Mouse (Mus musculus): ENCODE data around the gene Dapk2. TPM values are rescaled to one million over a fixed set of nuclear protein-coding genes. Genes with fewer than 3 reads are reported as not detected.

Dapk2 gene
- polyA plus RNA-seq, 1 experiment from 2014 or later: 0.80 TPM

GRCm38 (mm10) chr9:66194003-66194402, 36.0 kb downstream of the Dapk2 start:
- Histone ChIP-seq H3K9ac (no peak overlapping the region), H3K4me2 (replicated peaks) (no peak overlapping the region), H3K4me1 (replicated peaks; ENCODE audit: control insufficient read depth, insufficient read depth, low read length) (no peaks in the 10 kb centered on the region), H3K9me3 (ENCODE audit: control insufficient read depth, low read length) (no peaks in the 10 kb centered on the region), H3K27me3 (ENCODE audit: control insufficient read depth, insufficient read depth, low read length) (no peaks in the 10 kb centered on the region), H3K27ac (no peak overlapping the region), H3K4me3 (replicated peaks; ENCODE audit: low read length) (no peak overlapping the region), H3K36me3 (replicated peaks; ENCODE audit: control insufficient read depth, insufficient read depth) (no peaks in the 10 kb centered on the region)
- WGBS: 88% methylated on average over 3 of the region's 3 CpGs
- ATAC-seq (ENCODE audit: low FRiP score): no peak
- DNase-seq (ENCODE audit: low spot score): no peak

- DNase-seq (ENCODE audit: low spot score) (no peak), ATAC-seq (ENCODE audit: low FRiP score) (no peak)
- H3K4me2 ChIP-seq (replicated peaks): no peak overlapping the region
- no peaks in the 10 kb centered on the region for H3K4me1 ChIP-seq (replicated peaks; ENCODE audit: control insufficient read depth, insufficient read depth, low read length)
- no peaks in the 10 kb centered on the region for H3K36me3 ChIP-seq (replicated peaks; ENCODE audit: control insufficient read depth, insufficient read depth)
- no peak overlapping the region for H3K27ac ChIP-seq
- 89% methylated on average over 3 of the region's 3 CpGs for WGBS
- no peak overlapping the region for H3K9ac ChIP-seq
- no peaks in the 10 kb centered on the region for H3K27me3 ChIP-seq (ENCODE audit: control insufficient read depth, insufficient read depth, low read length)
- no peak overlapping the region for H3K4me3 ChIP-seq (replicated peaks; ENCODE audit: low read length)
- H3K9me3 ChIP-seq (ENCODE audit: control insufficient read depth, low read length): no peaks in the 10 kb centered on the region
Observed at GRCm38 (mm10) chr9:66196561-66196960, 38.5 kb downstream of the Dapk2 start.

GRCm38 (mm10) chr9:66198533-66198932, 40.5 kb downstream of the Dapk2 start:
- Histone ChIP-seq H3K36me3 (replicated peaks; ENCODE audit: control insufficient read depth, insufficient read depth) (no peaks in the 10 kb centered on the region), H3K27ac (no peak overlapping the region), H3K4me3 (replicated peaks; ENCODE audit: low read length) (no peak overlapping the region), H3K9ac (no peak overlapping the region), H3K27me3 (ENCODE audit: control insufficient read depth, insufficient read depth, low read length) (no peaks in the 10 kb centered on the region), H3K4me2 (replicated peaks) (no peak overlapping the region), H3K4me1 (replicated peaks; ENCODE audit: control insufficient read depth, insufficient read depth, low read length) (no peaks in the 10 kb centered on the region), H3K9me3 (ENCODE audit: control insufficient read depth, low read length) (no peaks in the 10 kb centered on the region)
- 90% methylated on average over 1 of the region's 1 CpGs for WGBS
- no peak for DNase-seq (ENCODE audit: low spot score)
- no peak for ATAC-seq (ENCODE audit: low FRiP score)

GRCm38 (mm10) chr9:66199657-66200410, 41.8 kb downstream of the Dapk2 start:
- no peak overlapping the region for H3K9ac ChIP-seq
- DNase-seq (ENCODE audit: low spot score) (no peak), ATAC-seq (ENCODE audit: low FRiP score) (no peak)
- H3K36me3 ChIP-seq (replicated peaks; ENCODE audit: control insufficient read depth, insufficient read depth): no peaks in the 10 kb centered on the region
- no peak overlapping the region for H3K27ac ChIP-seq
- H3K4me2 ChIP-seq (replicated peaks): no peak overlapping the region
- H3K4me3 ChIP-seq (replicated peaks; ENCODE audit: low read length): no peak overlapping the region
- H3K9me3 ChIP-seq (ENCODE audit: control insufficient read depth, low read length): no peaks in the 10 kb centered on the region
- H3K27me3 ChIP-seq (ENCODE audit: control insufficient read depth, insufficient read depth, low read length): no peaks in the 10 kb centered on the region
- H3K4me1 ChIP-seq (replicated peaks; ENCODE audit: control insufficient read depth, insufficient read depth, low read length): no peaks in the 10 kb centered on the region
- WGBS: 86% methylated on average over 14 of the region's 14 CpGs

- H3K27ac ChIP-seq: no peak overlapping the region
- ATAC-seq (ENCODE audit: low FRiP score) (no peak), DNase-seq (ENCODE audit: low spot score) (no peak)
- no peaks in the 10 kb centered on the region for H3K9me3 ChIP-seq (ENCODE audit: control insufficient read depth, low read length)
- no peaks in the 10 kb centered on the region for H3K36me3 ChIP-seq (replicated peaks; ENCODE audit: control insufficient read depth, insufficient read depth)
- no peaks in the 10 kb centered on the region for H3K4me1 ChIP-seq (replicated peaks; ENCODE audit: control insufficient read depth, insufficient read depth, low read length)
- no peaks in the 10 kb centered on the region for H3K27me3 ChIP-seq (ENCODE audit: control insufficient read depth, insufficient read depth, low read length)
- H3K4me3 ChIP-seq (replicated peaks; ENCODE audit: low read length): no peak overlapping the region
- H3K4me2 ChIP-seq (replicated peaks): no peak overlapping the region
- 90% methylated on average over 5 of the region's 5 CpGs for WGBS
- H3K9ac ChIP-seq: no peak overlapping the region
Observed at GRCm38 (mm10) chr9:66200411-66200789, 42.4 kb downstream of the Dapk2 start.

GRCm38 (mm10) chr9:66201665-66202064, 43.6 kb downstream of the Dapk2 start:
- H3K9me3 ChIP-seq (ENCODE audit: control insufficient read depth, low read length): no peaks in the 10 kb centered on the region
- no peak overlapping the region for H3K27ac ChIP-seq
- no peaks in the 10 kb centered on the region for H3K27me3 ChIP-seq (ENCODE audit: control insufficient read depth, insufficient read depth, low read length)
- no peaks in the 10 kb centered on the region for H3K4me1 ChIP-seq (replicated peaks; ENCODE audit: control insufficient read depth, insufficient read depth, low read length)
- H3K4me3 ChIP-seq (replicated peaks; ENCODE audit: low read length): no peak overlapping the region
- WGBS: 79% methylated on average over 6 of the region's 6 CpGs
- ATAC-seq (ENCODE audit: low FRiP score) (no peak), DNase-seq (ENCODE audit: low spot score) (no peak)
- H3K9ac ChIP-seq: no peak overlapping the region
- H3K36me3 ChIP-seq (replicated peaks; ENCODE audit: control insufficient read depth, insufficient read depth): no peaks in the 10 kb centered on the region
- H3K4me2 ChIP-seq (replicated peaks): no peak overlapping the region

GRCm38 (mm10) chr9:66202463-66202862, 44.4 kb downstream of the Dapk2 start:
- Histone ChIP-seq H3K4me3 (replicated peaks; ENCODE audit: low read length) (no peak overlapping the region), H3K4me1 (replicated peaks; ENCODE audit: control insufficient read depth, insufficient read depth, low read length) (no peaks in the 10 kb centered on the region), H3K9ac (no peak overlapping the region), H3K27me3 (ENCODE audit: control insufficient read depth, insufficient read depth, low read length) (no peaks in the 10 kb centered on the region), H3K36me3 (replicated peaks; ENCODE audit: control insufficient read depth, insufficient read depth) (no peaks in the 10 kb centered on the region), H3K4me2 (replicated peaks) (no peak overlapping the region), H3K27ac (no peak overlapping the region), H3K9me3 (ENCODE audit: control insufficient read depth, low read length) (no peaks in the 10 kb centered on the region)
- 85% methylated on average over 7 of the region's 7 CpGs for WGBS
- ATAC-seq (ENCODE audit: low FRiP score) (no peak), DNase-seq (ENCODE audit: low spot score) (no peak)

GRCm38 (mm10) chr9:66205702-66206101, 47.7 kb downstream of the Dapk2 start:
- Histone ChIP-seq H3K4me1 (replicated peaks; ENCODE audit: control insufficient read depth, insufficient read depth, low read length) (no peaks in the 10 kb centered on the region), H3K9ac (no peak overlapping the region), H3K27me3 (ENCODE audit: control insufficient read depth, insufficient read depth, low read length) (no peaks in the 10 kb centered on the region), H3K9me3 (ENCODE audit: control insufficient read depth, low read length) (no peaks in the 10 kb centered on the region), H3K4me3 (replicated peaks; ENCODE audit: low read length) (no peak overlapping the region), H3K36me3 (replicated peaks; ENCODE audit: control insufficient read depth, insufficient read depth) (no peaks in the 10 kb centered on the region), H3K27ac (no peak overlapping the region), H3K4me2 (replicated peaks) (no peak overlapping the region)
- DNase-seq (ENCODE audit: low spot score): no peak
- ATAC-seq (ENCODE audit: low FRiP score): no peak
- WGBS: 85% methylated on average over 9 of the region's 9 CpGs

- Histone ChIP-seq H3K4me2 (replicated peaks) (no peak overlapping the region), H3K4me1 (replicated peaks; ENCODE audit: control insufficient read depth, insufficient read depth, low read length) (no peaks in the 10 kb centered on the region), H3K27ac (no peak overlapping the region), H3K36me3 (replicated peaks; ENCODE audit: control insufficient read depth, insufficient read depth) (no peaks in the 10 kb centered on the region), H3K27me3 (ENCODE audit: control insufficient read depth, insufficient read depth, low read length) (no peaks in the 10 kb centered on the region), H3K4me3 (replicated peaks; ENCODE audit: low read length) (no peak overlapping the region), H3K9me3 (ENCODE audit: control insufficient read depth, low read length) (no peaks in the 10 kb centered on the region), H3K9ac (no peak overlapping the region)
- DNase-seq (ENCODE audit: low spot score) (no peak), ATAC-seq (ENCODE audit: low FRiP score) (no peak)
- 76% methylated on average over 5 of the region's 5 CpGs for WGBS
Observed at GRCm38 (mm10) chr9:66206825-66207224, 48.8 kb downstream of the Dapk2 start.

GRCm38 (mm10) chr9:66211420-66211819, 53.4 kb downstream of the Dapk2 start:
- WGBS: 39% methylated on average over 4 of the region's 4 CpGs
- no peak overlapping the region for H3K4me2 ChIP-seq (replicated peaks)
- no peaks in the 10 kb centered on the region for H3K27me3 ChIP-seq (ENCODE audit: control insufficient read depth, insufficient read depth, low read length)
- no peak overlapping the region for H3K27ac ChIP-seq
- 0 out of 2 replicates have a peak, but pooled peaks cover 6% of the 10 kb centered on the region for H3K4me1 ChIP-seq (replicated peaks; ENCODE audit: control insufficient read depth, insufficient read depth, low read length)
- no peak for DNase-seq (ENCODE audit: low spot score)
- no peak for ATAC-seq (ENCODE audit: low FRiP score)
- H3K36me3 ChIP-seq (replicated peaks; ENCODE audit: control insufficient read depth, insufficient read depth): no peaks in the 10 kb centered on the region
- H3K4me3 ChIP-seq (replicated peaks; ENCODE audit: low read length): no peak overlapping the region
- no peaks in the 10 kb centered on the region for H3K9me3 ChIP-seq (ENCODE audit: control insufficient read depth, low read length)
- no peak overlapping the region for H3K9ac ChIP-seq
